Mouse (Mus musculus) frontal cortex, postnatal 25 days (tissue): ENCODE data around the gene Ovol1.
A peak's percentile ranks its signal among the peaks of the same experiment; 100 is the strongest.

Experiments used
- DNase-seq, 2 experiments: peaks; one replicate each; pipeline ENCODE4 v3.0.0; 2022; ENCODE audit warnings: low spot score in 2 of 2

Ovol1 gene

DNA sequence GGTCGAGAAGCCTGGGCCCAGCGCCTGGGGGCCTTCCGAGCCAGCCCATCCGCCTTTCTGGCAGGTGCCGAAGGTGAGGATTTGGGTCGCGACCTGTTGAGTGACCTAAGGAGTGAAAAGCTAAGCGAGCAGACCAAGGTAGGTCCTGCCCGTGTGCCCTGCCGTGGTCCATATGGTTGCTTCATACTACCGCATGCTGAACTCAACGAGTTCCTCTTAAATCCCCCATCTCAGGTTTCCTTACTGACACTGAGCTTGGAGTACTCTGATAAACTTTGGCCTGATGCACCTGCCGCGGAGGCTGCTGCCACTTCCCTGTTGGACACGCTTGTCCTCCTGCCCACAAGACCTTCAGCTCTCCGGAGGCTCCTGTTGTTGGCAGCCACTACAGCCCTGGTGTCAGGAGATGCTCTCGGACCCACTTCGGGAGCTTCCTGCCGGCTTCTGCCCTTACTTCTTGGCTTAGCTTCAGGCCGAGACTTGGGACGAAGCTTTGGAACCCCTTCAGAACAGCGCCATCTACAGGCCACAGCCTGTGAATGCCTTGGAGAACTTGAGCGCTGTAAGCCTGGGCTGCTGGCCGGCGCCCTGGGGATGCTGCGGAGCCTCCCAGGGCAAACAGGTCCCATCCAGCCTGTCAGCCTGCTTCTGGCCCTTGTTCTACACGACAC, 8.2 kb upstream of the Ovol1 start:
- DNase-seq: peak; percentile 60 to 78

DNA sequence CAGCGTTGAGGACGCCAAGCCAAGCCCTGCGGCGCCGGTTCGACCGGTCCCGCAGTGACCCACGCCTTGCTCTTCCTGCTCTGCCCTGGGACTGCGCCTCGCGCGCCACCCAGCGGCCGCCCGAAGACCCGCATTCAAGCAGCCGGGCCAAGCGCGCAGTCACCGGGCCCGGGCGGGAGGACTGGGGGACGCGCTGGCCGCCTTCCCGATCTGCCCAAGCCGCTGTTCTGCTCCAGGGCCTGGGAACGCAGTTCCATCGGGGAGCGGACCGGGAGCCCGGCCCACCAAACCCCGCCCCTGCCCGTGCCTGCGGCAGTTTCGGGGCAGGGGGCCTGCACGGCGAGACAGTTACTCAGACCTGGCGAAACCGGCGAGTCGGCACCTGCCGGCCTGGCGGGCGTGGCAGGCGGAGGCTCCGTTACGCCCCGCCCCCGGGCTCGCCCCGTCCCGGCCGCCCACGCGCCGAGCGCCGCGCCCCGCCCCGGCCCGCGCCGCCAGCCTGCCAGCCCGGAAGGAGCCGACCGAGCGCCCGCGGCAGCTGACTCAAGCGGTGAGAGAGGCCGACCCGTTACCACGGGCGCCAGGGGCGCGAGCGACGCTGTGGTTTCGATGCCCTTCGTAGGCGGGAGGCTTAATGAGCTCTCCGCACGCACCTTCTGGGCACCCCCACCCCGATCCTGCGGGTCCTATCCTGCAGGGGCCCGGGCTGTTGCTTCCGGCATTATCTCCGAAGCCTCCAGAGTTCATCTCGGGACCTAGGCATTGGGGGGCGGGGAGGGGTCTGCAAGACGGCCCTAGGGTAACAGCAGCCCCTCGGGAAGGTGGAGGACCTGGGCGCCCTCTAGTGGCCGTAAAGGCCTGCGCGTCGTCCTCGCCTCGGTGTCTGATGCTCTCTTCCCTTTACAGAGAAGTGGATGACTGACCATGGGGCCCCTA, 7.4 kb upstream of the Ovol1 start, which contains the start of gene Ap5b1:
TSS of gene Ap5b1 (plus strand) at position 492 of the 936 bp plus-strand sequence.
- DNase-seq: peak; percentile 78 to 85

DNA sequence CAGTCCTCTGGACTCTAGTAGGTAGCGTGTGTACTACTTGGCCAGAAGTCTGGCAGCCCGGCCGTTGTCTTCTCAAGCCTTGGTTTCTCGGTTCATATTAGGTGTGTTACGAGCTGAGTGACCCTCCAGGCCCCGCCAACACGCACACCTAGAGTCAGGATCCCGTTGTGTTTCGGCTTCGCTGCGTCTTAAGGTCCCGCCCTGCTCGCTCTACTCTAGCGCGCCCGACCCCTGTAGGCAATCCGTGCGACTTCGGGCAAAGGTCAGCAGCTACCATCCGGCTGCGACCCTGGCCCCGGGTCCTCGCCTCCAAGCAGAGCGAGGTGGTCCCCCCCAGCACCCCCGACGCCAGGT, 6.7 kb upstream of the Ovol1 start:
- peak in 1 of 2 experiments; percentile 14 for DNase-seq

DNA sequence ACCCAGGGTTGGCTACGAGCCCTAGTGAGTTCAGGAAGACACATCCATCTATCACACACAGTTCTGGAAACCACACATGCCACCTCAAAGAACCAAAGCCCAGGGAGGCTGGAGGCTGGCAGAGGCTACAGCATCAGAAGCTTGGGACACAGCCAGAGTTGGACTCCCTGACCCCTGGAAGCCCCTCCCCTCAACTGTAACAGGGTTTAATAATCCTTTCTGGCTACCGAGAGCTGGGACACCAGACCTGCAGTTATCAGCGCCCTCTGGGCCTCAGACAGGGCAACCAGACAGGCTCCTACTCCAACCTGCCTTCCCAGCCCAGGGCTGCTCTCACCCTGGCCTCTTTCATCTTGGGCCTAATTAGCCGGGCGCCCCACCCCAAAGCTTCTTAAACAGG, 5.9 kb upstream of the Ovol1 start:
- DNase-seq: no peak

DNA sequence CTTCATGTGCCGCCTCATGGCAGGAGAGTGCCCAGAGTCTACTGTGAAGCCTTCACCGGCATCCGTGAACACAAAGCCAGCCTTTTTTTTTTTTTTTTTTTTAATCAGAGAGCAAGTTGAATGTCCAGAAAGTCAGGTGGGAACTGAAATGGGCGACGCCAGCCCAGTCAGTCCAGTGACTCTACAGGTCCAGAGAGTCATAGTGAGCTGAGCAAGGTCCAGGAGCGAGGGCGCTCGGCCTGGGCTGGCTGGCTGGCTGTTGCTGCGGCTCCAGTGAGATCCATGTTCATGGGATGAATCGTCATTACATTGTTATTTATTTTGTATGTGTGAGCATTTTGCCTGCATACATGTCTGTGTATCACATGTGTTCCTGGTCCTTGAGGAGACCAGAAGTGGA, 2.3 kb upstream of the Ovol1 start:
- DNase-seq: no peak

DNA sequence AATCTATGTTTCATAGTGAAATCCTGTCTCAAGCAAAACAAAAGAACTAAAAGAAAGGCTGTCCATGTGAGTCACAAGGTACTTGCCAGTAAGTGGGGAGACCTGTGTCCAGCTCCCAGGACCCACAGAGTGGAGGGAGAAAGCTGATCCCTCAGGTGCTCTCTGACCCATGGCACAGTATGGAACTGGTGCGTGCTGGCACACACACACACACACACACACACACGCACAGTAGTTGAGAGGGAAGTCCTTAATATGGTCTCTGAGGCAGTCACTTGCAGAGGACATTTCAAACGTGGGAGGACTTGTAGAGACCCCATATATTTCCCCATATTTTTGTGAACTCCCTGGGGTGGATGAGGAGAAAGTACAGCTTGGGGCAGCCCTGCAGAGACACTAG, 1.4 kb upstream of the Ovol1 start:
- no peak for DNase-seq

DNA sequence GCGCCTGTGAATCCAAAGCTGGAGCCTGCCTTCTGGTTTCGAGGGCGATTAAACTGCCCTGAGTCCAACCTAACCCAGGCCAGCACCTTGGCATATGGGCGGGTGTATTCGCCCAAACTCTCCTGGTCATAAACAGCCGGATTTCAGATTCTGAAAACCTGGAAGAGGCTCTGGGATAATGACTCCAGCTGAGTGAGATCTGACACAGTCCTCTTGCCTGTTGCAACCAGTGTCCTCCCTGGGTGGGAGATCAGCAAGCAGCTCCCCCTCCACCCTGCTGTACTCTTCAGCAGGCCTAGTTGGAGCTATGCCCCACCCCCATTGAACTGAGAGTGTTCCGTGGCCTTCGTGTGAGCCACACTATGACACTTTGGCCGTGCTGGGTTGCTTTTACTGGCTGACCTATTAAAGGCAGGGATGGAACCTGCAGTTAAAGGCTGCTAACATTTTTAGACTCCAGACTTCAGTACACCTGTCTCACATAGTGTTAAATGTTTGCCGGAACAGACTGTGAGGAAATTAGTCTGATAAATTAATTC, 875 bp upstream of the Ovol1 start:
- no peak for DNase-seq

DNA sequence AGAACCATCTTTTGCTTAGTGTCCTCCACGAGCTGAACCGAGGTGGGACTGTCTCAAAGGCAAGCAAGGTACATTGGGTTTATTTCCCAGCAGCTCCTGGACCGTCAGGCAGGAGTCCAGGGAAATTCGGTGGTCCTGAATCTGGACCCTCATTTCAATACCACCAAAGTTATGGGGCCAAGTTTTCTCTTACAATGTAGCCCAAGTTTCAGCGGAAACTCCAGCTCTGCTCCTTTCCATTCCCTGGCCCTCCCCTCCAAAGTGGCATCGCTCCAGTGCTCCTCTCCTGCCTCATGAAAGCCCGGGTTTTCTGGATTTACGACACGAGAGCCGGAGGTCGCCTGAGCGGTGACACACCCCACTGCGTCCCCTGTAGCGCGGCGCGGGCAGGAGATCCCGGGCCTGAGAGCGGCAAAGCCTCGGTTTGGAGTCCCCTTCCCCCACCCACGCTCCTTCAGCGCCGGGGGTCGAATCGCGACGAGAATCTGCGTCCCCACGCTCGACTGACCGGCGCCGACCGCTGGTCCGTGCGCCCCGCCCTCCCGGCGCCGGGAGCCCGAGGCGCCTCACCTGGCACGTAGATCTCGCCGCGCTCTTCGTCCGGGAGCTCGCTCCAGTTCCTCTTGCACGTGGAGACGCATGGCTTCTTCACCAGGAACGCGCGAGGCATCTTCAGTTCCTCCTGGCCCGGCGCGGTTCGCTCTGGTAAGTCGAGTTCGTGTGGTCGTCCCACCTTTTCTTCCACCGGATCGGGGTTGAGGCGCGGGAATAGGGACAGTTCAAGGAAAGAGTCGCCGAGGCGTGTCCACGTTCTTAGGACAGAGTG, 602 bp downstream of the Ovol1 start:
- DNase-seq: no peak

DNA sequence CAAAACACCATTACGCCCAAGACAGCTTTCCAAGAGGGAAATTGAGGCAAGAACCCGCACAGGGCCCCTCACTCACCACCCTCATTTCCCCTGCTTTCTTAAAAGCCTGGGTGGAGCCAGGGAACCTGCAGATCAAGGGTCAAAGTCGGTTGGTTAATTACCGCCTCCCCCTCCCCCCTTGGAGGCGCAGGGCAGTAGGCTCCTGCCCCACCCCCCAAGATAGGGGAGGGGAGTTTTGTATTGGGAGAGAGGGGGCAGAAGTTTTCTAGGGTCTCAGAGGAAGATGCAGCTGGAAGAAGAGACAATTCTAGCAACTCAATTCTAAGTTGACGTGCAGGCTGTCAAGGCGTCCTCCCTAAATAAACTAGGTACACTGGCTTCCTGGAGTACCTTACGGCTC, 1.2 kb downstream of the Ovol1 start:
- no peak for DNase-seq

DNA sequence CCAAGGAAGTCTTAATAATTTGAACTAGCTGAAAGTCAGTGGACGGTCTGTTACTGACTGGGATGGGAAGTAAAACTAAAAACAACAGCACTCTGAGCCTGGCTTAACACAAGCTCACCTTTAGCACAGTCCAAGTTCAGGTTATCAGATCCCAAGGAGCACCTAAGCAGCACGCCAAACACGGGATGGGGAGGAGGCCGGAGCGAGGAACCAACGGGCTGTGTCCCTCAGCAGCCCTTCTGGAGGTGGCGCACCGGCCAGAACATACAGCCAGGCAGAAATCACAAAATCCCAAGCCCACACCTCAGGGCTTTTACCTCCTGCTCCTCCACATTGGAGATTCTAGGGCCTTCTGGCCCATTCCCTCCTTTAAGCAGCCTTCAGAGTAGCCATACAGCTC, 1.7 kb downstream of the Ovol1 start:
- no peak for DNase-seq

DNA sequence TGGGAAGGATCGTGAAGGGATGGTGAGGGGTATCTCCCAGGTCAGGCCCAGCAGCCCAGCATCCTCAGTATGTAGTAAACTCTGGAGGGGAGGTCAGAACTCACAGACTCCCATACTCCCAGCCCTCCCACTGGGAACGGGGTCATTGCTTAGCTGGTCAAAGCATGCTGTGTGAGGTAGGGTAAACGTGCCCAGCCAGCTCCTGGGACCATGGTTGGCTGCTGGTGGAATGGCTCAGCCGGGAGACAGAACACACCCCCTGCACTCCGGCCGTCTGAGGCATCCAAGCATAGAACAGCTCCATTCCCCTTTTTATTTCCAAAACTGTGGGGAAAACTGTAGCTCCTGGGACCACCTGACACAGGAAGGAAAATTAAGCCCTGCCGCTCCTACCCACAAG, 2.3 kb downstream of the Ovol1 start:
- DNase-seq: no peak

DNA sequence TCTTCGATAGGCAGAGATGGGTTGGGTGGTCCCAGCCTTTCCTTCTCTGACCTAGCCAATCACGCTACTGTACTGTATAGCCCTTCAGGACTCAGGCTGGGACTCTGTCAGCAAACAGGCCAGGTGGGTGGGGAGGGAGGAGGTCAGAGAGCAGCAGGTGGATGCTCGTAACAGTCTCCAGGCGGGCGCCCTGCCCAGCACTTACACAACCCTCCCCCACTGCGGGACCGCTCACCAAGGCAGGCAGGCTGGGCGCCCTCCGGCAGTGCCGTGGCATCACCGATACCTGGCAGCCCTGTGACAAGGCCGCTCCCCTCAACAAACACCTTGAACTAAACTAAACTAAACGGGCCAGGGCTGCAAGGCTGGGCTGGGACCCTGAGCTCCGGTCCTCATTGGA, 6.2 kb downstream of the Ovol1 start:
- no peak for DNase-seq

DNA sequence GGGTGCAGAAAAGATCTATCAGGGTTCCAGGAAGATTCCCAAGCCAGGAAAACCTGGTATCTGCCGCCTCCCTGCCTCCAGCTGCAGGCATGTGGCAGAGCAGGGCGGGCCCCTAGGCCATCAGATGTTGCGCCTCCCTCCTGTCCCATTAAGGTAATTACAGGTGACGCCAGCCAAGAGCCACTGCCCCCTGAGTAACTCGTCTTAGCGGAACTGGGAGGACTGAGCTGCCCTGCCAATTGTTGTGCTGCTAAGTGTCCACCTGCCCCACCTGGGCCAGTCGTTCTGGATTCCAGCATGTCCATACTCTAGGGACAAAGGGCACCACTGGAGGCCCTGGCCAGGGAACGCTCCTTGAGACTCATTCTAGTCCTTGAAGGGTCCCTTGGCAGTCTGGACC, 6.6 kb downstream of the Ovol1 start:
- DNase-seq: no peak

DNA sequence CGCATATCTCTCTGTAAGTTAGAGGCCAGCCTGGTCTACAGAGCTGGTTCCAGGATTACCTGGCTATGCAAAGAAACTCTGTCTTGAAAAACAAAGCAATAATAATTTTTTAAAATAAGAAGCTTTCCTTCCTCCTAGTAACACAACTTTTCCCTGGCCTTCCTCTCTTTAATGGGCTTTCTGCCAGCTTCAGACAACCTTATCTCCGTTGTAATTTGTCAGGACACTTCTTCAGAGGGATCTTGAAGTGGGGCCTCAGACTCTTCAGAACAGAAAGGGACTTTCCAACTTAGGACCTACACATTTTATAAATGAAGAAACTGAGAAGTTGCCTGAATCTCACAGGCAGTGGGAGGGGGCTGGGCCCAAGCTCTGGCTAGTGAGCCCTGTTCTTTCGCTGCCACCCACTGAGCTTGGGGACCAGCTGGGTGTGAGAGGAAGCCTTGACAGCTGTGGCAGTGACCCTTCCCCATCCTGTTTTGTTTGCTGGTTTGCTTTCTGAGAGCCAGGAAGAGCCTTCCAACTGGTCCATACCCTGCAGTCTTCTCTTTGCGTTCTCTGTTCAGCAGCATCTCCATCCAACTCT, 12.9 kb downstream of the Ovol1 start:
- no peak for DNase-seq

DNA sequence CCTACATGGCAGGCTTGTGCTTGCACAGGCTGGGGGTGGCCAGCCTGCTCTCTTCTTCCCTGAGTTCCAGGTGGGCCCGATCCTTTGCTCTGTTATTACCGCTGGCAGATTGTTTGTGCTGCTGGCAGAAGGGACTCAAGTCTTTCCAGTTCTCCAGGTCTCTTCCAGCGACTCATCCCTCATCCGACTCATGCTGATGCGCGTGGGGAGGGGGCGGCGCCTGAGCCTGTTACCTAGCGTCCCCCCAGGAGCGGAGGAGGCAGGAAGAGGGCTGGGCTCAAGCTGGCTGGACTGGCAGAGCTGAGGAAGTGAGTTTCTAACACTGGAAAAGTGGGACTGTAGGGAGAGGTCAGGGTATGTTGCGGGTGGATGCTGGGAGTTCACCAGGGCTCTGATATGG, 16.4 kb downstream of the Ovol1 start:
- no peak for DNase-seq

DNA sequence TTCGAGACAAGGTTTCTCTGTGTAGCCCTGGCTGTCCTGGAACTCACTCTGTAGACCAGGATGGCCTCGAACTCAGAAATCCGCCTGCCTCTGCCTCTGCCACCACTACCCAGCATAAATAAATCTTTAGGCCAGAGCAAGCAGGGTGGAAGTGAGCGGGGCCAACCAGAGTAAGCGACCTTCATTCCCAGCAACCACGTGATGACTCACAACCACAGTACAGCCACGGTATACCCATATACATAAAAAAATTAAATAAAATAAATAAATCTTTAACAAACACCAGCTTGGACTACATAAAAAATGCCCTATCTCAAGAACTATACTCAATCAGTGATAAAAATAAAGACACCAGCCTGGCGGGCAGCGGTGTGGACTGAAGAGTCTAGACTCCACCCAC, 17.1 kb downstream of the Ovol1 start:
- no peak for DNase-seq

DNA sequence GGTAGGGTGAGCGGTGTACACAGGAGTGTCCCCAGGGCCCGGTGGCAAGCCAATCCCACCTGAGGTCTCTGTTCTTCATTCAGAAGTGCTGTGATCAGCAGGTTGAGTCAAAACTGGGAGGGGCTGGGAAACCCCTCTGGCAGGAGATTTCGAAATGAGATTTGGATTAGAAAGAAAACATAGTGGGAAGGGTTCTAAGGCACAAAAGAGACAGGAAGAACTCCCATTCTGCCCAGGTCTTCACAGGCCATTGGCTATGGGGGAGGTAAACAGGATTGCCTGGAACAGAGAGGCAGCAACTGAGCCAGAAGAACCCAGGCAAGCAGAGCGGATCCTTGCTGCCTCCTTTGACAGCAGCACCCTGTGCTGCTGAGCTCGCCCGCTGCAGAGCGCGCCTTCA, 21.7 kb downstream of the Ovol1 start:
- DNase-seq: no peak

DNA sequence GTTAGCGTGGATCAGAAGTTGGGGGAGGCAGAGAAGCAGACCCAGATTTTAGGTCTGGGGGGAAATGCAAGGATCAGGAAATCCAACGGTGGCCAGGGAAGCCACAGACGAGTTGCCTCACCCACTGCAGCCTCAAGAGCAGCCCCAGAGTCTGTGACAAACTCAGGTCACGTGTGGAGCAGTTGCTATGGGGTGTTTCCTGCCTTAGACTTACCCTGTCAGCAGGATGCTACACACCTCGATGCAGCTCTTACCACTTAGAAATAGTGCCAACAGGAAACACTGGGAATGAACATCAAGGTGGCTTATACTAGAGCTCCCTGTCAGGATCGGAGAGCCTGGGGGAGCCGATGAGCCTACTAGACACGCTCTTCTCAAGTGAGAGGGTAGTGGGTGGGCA, 27.9 kb downstream of the Ovol1 start:
- no peak for DNase-seq

DNA sequence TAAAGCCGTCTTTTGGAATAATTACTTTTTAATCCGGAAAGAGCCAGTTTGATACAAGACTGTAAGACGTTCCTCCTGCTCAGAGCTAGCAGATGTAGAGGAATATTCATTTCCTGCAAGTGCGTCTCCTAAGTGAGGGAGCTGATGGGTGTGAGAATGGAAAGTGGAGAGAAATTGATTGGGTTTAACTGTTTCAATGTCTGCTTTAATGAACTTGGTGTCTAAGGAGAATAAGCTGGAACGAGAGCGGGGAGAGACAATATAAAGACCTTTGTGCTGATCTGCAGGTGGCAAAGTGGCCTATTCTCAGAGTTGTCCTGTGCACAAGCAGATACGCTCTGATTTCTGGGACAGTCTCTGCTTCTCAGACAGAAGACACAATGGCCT, 30.3 kb downstream of the Ovol1 start:
- DNase-seq: no peak

DNA sequence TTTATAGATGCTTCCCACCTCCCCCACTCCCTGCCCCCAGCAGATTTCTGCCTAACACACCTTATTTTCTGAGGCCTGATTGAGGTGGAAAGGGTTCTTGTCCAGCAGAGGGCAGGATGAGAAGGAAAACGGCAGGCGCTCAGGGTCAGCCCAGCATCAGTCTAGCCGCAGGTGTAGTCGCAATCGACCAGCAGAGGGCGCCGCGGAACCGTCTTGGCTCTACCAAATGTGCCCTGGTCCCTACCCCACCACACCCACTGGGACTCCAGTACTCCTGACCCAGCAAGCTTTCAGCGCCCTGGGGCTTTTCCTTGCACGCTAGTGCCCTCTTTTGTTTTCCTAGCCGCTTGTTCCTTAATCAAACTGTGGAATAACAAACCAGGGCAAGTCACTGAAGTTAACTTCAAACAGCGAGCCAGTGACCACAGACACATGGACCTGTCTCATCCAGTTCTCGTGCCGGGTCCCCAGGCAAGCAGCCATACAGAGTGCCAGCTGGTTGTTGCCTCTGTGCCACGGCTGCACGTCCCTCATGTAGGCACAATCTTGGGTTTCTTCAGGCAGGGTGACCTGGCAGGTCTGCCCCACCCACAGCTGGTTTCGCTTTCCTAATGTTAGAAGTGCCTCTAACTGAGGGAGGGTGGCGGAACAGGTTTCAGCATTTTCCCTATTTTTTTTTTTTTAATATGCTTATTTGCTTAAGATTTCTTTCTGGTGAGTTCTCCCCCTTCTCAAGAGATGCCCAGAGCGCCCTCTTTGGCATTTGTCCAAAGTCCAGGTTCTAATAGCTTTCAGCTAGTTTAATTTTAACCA, 30.9 kb downstream of the Ovol1 start:
- peak; percentile 93 to 95 for DNase-seq

DNA sequence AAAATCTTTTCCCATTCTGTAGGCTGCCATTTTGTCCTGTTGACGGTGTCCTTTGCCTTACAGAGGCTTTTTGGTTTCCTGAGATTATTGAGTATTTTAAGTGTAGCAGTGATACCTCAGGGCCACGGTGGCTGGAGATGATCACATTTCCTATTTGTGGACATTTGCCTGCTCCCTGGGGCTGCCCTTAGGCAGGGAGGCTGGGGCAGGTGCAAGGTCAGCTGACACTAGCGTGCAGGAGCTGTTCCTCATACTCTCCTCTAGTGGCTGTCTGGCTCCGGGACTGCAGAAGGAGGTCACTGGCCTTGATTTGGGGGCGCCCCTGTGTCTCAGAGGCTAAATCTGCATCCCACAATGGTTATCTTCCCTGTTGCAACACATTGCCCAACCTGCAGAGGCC, 35.2 kb downstream of the Ovol1 start:
- DNase-seq: no peak
